Mouse (Mus musculus) liver, adult 2 months (tissue): ENCODE data around the gene Dmgdh.

Source experiments
- CTCF ChIP-seq: fragments of 200-500 bp; IDR thresholded peaks from 2 replicates; pipeline ENCODE4 v1.5.1; 2011; ENCODE audit warnings: low read depth, low read length, control low read depth
- POLR2A ChIP-seq: fragments of 200-500 bp; IDR thresholded peaks from 2 replicates; pipeline ENCODE4 v1.6.1; 2011; ENCODE audit warnings: low read length, control low read depth; ENCODE audit not compliant: insufficient read depth; ENCODE audit errors: extremely low read depth

DNA sequence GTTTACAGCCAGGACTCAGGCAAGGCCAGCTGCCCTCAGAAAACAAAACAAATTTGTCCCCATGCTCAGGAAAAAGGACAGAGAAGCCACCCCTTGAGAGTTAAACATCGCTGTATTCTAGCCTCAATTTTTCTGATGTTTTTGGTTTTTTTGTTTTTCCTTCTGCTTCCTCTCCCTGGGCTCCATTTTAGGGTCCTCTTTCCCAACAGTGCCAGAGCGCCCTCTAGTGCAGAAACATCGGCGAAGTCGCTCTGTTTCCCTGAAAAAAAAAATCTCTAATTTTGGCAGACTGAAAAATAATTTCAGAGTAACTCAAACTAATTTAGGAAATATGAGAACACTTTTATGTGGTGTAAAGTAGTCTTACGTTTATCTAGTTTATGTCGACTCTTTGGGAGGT is 44.7 kb downstream of the Dmgdh start:
- TF ChIP-seq POLR2A (no peak), CTCF (peak; percentile 69)
